Mouse (Mus musculus): ENCODE measurements around the gene Dach2.

GRCm38 (mm10) chrX:113810369-113810768 lies 513.1 kb downstream of the Dach2 start:
- TF ChIP-seq MAX (IDR thresholded peaks at IDR 0.05; ENCODE audit: low read depth): no peak
- no peak for TF ChIP-seq POLR2A (IDR thresholded peaks at IDR 0.05; ENCODE audit: insufficient read length, low read depth)
- TF ChIP-seq POLR2AphosphoS2 (IDR thresholded peaks at IDR 0.05; ENCODE audit: insufficient read length, low read depth): no peak
- TF ChIP-seq MYOD1 (IDR thresholded peaks at IDR 0.05; ENCODE audit: control insufficient read depth in 1 of 3, insufficient read length in 2 of 3, low read depth in 2 of 3): no peak
- no peak for TF ChIP-seq USF1 (IDR thresholded peaks at IDR 0.05; ENCODE audit: low read depth)
- no peak for TF ChIP-seq MYOG (IDR thresholded peaks at IDR 0.05; ENCODE audit: control insufficient read depth in 1 of 3, insufficient read depth in 1 of 3, insufficient read length in 2 of 3, low read depth in 2 of 3)
- no peak for TF ChIP-seq CEBPB (IDR thresholded peaks at IDR 0.05; ENCODE audit: insufficient read depth, poor library complexity, severe bottlenecking)
- TF ChIP-seq E2F4 (IDR thresholded peaks at IDR 0.05; ENCODE audit: insufficient read depth): no peak
